Mouse (Mus musculus): Measurements from ENCODE around the gene Nlgn2. TPM values are rescaled to one million over a fixed set of nuclear protein-coding genes. Genes with fewer than 3 reads are reported as not detected.

Nlgn2 gene
- polyA plus RNA-seq, 1 experiment from 2014 or later: 20.9 TPM

DNA sequence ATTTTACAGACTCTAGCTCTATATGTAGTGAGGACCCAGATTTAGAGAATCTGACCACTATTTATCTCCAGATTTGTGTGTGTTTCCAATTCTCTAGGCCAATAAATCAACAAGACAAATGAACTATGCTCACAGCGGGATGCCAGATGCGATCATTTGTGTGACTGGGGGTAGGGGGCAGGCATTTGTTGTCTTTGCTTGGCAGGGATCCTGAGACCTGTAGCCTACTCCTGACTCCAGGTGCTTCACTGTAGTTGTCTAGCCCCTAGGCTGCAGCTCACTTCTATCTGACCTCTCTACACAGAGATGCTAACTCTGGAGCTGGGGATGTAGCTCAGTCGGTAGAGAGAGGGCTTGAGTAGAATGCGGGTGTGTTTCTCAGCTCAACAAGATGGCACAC is 55.8 kb downstream of the Nlgn2 start:
- H3K9ac ChIP-seq (replicated peaks): no peak overlapping the region
- WGBS: 41% methylated on average over 4 of the region's 4 CpGs
- H3K4me3 ChIP-seq: no peak overlapping the region
- no peaks in the 10 kb centered on the region for H3K9me3 ChIP-seq
- H3K36me3 ChIP-seq: peaks cover 6% of the 10 kb centered on the region
- H3K27ac ChIP-seq (replicated peaks): no peak overlapping the region
- H3K4me2 ChIP-seq (replicated peaks): no peak overlapping the region
- H3K4me1 ChIP-seq: no peaks in the 10 kb centered on the region
- H3K27me3 ChIP-seq: no peaks in the 10 kb centered on the region
- no peak for ATAC-seq (replicated peaks)

DNA sequence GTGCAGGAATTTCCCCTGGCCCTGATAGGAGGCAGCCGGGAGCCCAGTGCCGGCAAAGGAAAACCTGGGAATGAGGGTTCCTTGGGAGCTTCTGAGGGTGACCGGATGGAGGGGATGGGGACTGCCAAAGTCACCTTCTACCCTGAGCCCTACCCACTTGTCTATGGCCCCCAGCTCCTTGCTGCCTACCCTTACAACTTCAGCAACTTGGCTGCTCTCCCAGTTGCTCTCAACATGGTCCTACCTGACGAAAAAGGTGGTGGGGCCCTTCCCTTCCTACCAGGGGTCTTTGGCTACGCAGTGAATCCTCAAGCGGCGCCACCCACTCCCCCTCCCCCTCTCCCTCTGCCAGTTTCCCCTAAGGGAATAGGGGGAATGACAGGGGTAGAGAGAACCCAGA is 58.6 kb downstream of the Nlgn2 start:
- Histone ChIP-seq H3K36me3 (peaks cover 8% of the 10 kb centered on the region), H3K4me2 (replicated peaks) (no peak overlapping the region), H3K27ac (replicated peaks) (no peak overlapping the region), H3K27me3 (no peaks in the 10 kb centered on the region), H3K4me1 (no peaks in the 10 kb centered on the region), H3K9ac (replicated peaks) (no peak overlapping the region), H3K4me3 (no peak overlapping the region), H3K9me3 (no peaks in the 10 kb centered on the region)
- WGBS: 59% methylated on average over 7 of the region's 7 CpGs
- no peak for ATAC-seq (replicated peaks)

DNA sequence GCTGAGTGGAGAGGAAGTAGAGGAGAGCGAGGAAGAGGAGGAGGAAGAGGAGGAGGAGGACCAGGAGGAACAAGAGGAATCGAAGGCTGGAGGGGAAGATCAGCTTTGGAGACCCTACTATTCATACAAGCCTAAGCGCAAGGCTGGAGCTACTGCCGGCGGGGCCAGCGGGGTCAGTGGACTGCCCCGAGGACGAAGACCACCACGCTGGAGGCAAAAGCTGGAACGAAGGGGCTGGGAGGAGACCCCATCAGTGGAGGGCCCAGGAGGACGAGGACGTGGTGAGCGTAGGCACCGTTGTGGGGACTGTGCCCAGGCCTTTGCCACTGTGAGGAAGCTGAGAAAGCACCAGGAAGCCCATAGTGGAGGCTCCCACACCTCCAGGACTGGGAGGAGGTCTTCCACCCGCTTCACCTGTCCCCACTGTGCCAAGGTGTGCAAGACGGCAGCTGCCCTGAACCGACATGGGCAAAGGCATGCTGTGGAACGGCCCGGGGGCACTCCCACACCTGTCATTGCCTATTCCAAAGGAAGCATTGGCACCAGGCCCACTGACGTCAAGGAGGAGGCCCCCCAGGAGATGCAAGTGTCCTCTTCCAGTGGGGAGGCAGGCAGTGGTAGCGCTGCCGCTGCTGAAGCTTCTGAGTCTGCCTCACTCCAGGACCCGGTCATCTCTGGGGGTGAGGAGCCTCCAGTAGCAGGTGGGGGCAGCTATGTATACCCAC is 59.2 kb downstream of the Nlgn2 start:
- Histone ChIP-seq H3K27ac (replicated peaks) (no peak overlapping the region), H3K4me3 (no peak overlapping the region), H3K27me3 (no peaks in the 10 kb centered on the region), H3K4me2 (replicated peaks) (no peak overlapping the region), H3K9ac (replicated peaks) (no peak overlapping the region), H3K4me1 (no peaks in the 10 kb centered on the region), H3K36me3 (peaks cover 8% of the 10 kb centered on the region), H3K9me3 (no peaks in the 10 kb centered on the region)
- 71% methylated on average over 23 of the region's 23 CpGs for WGBS
- no peak for ATAC-seq (replicated peaks)

DNA sequence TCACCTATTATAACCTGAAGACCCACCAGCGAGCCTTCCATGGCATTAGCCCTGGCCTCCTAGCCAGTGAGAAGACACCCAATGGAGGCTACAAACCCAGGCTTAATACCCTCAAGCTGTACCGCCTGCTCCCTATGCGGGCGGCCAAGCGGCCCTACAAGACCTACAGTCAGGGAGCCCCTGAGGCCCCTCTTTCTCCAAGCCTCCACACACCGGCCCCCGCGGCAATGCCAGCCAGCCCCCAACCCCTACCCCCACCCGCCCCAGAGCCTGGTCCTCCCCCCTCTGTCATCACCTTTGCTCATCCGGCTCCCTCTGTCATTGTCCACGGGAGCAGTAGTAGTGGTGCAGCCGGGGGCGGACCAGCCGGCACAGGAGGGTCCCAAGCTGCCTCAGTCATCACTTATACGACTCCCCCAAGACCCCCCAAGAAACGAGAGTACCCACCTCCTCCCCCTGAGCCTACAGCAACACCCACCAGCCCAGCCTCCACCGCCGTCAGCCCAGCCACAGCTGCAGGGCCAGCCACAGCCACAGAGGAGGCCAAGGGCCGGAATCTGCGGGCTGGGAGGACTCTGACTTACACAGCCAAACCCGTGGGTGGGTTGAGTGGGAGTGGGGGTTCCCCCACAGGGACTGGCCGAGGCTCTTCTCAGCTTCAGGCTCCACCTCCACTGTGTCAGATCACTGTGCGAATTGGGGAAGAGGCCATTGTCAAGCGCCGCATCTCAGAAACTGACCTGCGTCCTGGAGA is 59.9 kb downstream of the Nlgn2 start:
- 65% methylated on average over 26 of the region's 26 CpGs for WGBS
- Histone ChIP-seq H3K27me3 (no peaks in the 10 kb centered on the region), H3K9ac (replicated peaks) (no peak overlapping the region), H3K4me3 (no peak overlapping the region), H3K4me1 (no peaks in the 10 kb centered on the region), H3K4me2 (replicated peaks) (no peak overlapping the region), H3K27ac (replicated peaks) (no peak overlapping the region), H3K9me3 (no peaks in the 10 kb centered on the region), H3K36me3 (peaks cover 8% of the 10 kb centered on the region)
- 0 out of 2 replicates have a peak, but pooled peaks have one; percentile 41 for ATAC-seq (replicated peaks)

DNA sequence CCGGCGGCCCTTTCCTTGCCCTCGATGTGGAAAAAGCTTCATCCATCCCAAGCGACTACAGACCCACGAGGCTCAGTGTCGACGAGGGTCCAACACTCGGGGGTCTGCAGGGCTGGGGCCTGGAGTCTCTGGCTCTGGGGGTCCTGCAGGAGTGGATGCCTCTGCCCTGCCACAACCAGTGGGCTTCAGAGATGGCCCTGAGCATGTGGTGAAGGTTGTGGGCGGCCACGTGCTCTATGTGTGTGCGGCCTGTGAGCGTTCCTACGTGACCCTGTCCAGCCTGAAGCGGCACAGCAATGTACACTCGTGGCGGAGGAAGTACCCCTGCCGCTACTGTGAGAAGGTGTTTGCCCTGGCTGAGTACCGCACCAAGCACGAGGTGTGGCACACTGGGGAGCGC is 61.1 kb downstream of the Nlgn2 start:
- no peak for ATAC-seq (replicated peaks)
- peaks cover 8% of the 10 kb centered on the region for H3K36me3 ChIP-seq
- 89% methylated on average over 20 of the region's 20 CpGs for WGBS

DNA sequence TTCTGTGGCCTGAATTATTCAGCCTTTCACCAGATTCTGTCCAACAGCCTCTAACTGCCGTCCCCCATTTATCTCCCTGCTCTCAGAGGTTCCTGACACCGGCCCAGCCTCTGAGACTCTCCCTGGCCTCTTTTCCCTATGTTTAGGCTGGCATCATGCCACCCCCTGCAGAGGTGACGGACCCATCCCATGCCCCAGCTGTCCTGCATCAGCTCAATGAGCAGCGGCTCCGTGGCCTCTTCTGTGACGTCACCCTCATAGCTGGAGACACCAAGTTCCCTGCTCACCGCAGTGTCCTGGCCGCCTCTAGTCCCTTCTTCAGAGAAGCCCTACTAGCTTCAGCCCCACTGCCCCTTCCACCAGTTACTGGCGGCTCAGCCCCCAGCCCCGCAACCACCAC is 61.9 kb downstream of the Nlgn2 start:
- H3K27me3 ChIP-seq: no peaks in the 10 kb centered on the region
- peaks cover 8% of the 10 kb centered on the region for H3K36me3 ChIP-seq
- no peaks in the 10 kb centered on the region for H3K9me3 ChIP-seq
- no peak for ATAC-seq (replicated peaks)
- WGBS: 76% methylated on average over 10 of the region's 10 CpGs
- H3K9ac ChIP-seq (replicated peaks): no peak overlapping the region
- H3K4me3 ChIP-seq: no peak overlapping the region
- no peaks in the 10 kb centered on the region for H3K4me1 ChIP-seq
- no peak overlapping the region for H3K4me2 ChIP-seq (replicated peaks)
- no peak overlapping the region for H3K27ac ChIP-seq (replicated peaks)

More for the DNA sequence above, 61.1 kb downstream of the Nlgn2 start:
- Histone ChIP-seq H3K27ac (replicated peaks) (no peak overlapping the region), H3K4me1 (no peaks in the 10 kb centered on the region), H3K4me2 (replicated peaks) (no peak overlapping the region), H3K27me3 (no peaks in the 10 kb centered on the region), H3K9ac (replicated peaks) (no peak overlapping the region), H3K4me3 (no peak overlapping the region), H3K9me3 (no peaks in the 10 kb centered on the region)

DNA sequence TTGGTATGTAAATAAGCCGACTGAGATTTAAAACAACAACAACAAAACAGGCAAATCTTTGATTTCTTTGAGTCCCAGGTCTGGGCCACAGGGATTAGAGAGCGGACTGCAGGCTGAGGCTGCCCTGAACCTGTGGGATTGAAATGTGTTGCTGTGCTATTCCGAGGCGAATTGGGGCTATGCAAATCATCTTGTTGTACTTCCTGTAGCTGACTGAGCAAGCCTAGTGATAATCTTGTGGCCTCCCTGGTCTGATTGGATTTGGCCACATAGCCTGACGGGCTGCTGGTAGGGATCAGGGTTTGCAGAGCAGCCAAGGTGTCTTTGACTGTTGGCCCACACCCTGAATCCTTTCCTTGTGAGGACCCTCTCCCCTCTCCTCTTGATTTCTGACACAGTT is 62.6 kb downstream of the Nlgn2 start:
- H3K27ac ChIP-seq (replicated peaks): no peak overlapping the region
- peaks cover 8% of the 10 kb centered on the region for H3K36me3 ChIP-seq
- ATAC-seq (replicated peaks): no peak
- H3K4me1 ChIP-seq: no peaks in the 10 kb centered on the region
- WGBS: 56% methylated on average over 5 of the region's 5 CpGs
- no peak overlapping the region for H3K4me2 ChIP-seq (replicated peaks)
- no peaks in the 10 kb centered on the region for H3K9me3 ChIP-seq
- no peaks in the 10 kb centered on the region for H3K27me3 ChIP-seq
- H3K9ac ChIP-seq (replicated peaks): no peak overlapping the region
- no peak overlapping the region for H3K4me3 ChIP-seq

Small RNA genes lying within 50 kb of the gene (microRNA-seq; reads per million reads assigned to microRNA genes)
- not detected for gene Mir6924

Other genes starting within 250 kb of the Nlgn2 start
- gene Atp1b2, start 231.8 kb downstream of the Nlgn2 start, polyA plus RNA-seq (2015; fragmentation: Nextera tagmentation; extraction: Ambion mirVana): 22.2 and 25.9 TPM in 2 replicates
- not detected in 2 replicates for gene Shbg, start 219.9 kb downstream of the Nlgn2 start, polyA plus RNA-seq (2015; fragmentation: Nextera tagmentation; extraction: Ambion mirVana)
- 22.9 and 25.2 TPM in 2 replicates for gene Sat2, start 215.8 kb downstream of the Nlgn2 start, polyA plus RNA-seq (2015; fragmentation: Nextera tagmentation; extraction: Ambion mirVana)
- 41.0 and 46.1 TPM in 2 replicates for gene Fxr2, start 204.8 kb downstream of the Nlgn2 start, polyA plus RNA-seq (2015; fragmentation: Nextera tagmentation; extraction: Ambion mirVana)
- not detected in 2 replicates for gene Sox15, start 182.5 kb downstream of the Nlgn2 start, polyA plus RNA-seq (2015; fragmentation: Nextera tagmentation; extraction: Ambion mirVana)
- gene Mpdu1, start 175.1 kb downstream of the Nlgn2 start, polyA plus RNA-seq (2015; fragmentation: Nextera tagmentation; extraction: Ambion mirVana): 89.1 and 91.0 TPM in 2 replicates
- gene Cd68, start 171.6 kb downstream of the Nlgn2 start, polyA plus RNA-seq (2015; fragmentation: Nextera tagmentation; extraction: Ambion mirVana): 6.7 and 7.7 TPM in 2 replicates
- gene Eif4a1, start 165.4 kb downstream of the Nlgn2 start, polyA plus RNA-seq (2015; fragmentation: Nextera tagmentation; extraction: Ambion mirVana): 547 and 583 TPM in 2 replicates
- gene Senp3, start 155.7 kb downstream of the Nlgn2 start, polyA plus RNA-seq (2015; fragmentation: Nextera tagmentation; extraction: Ambion mirVana): 89.2 and 102 TPM in 2 replicates
- 0.38 TPM in 1 of 2 replicates, not detected in the other for gene Tnfsf13, start 152.0 kb downstream of the Nlgn2 start, polyA plus RNA-seq (2015; fragmentation: Nextera tagmentation; extraction: Ambion mirVana)
- gene Tnfsf12, start 141.9 kb downstream of the Nlgn2 start, polyA plus RNA-seq (2015; fragmentation: Nextera tagmentation; extraction: Ambion mirVana): 1.6 TPM in 2 replicates
- gene Tnfsfm13, start 141.7 kb downstream of the Nlgn2 start, polyA plus RNA-seq (2015; fragmentation: Nextera tagmentation; extraction: Ambion mirVana): 1.0 and 1.1 TPM in 2 replicates
- gene Polr2a, start 79.1 kb downstream of the Nlgn2 start, polyA plus RNA-seq (2015; fragmentation: Nextera tagmentation; extraction: Ambion mirVana): 17.5 and 19.2 TPM in 2 replicates
- 0.28 and 0.56 TPM in 2 replicates for gene Slc35g3, start 75.8 kb downstream of the Nlgn2 start, polyA plus RNA-seq (2015; fragmentation: Nextera tagmentation; extraction: Ambion mirVana)
- 2.8 and 3.2 TPM in 2 replicates for gene Zbtb4, start 71.9 kb downstream of the Nlgn2 start, polyA plus RNA-seq (2015; fragmentation: Nextera tagmentation; extraction: Ambion mirVana)
- 1.2 and 1.4 TPM in 2 replicates for gene Chrnb1, start 41.8 kb downstream of the Nlgn2 start, polyA plus RNA-seq (2015; fragmentation: Nextera tagmentation; extraction: Ambion mirVana)
- 6.2 and 6.7 TPM in 2 replicates for gene Fgf11, start 35.9 kb downstream of the Nlgn2 start, polyA plus RNA-seq (2015; fragmentation: Nextera tagmentation; extraction: Ambion mirVana)
- gene Tmem102, start 32.2 kb downstream of the Nlgn2 start, polyA plus RNA-seq (2015; fragmentation: Nextera tagmentation; extraction: Ambion mirVana): 0.61 and 0.98 TPM in 2 replicates
- gene Gm39566, start 22.5 kb downstream of the Nlgn2 start, polyA plus RNA-seq (2015; fragmentation: Nextera tagmentation; extraction: Ambion mirVana): not detected in 2 replicates
- not detected in 2 replicates for gene Spem2, start 19.3 kb downstream of the Nlgn2 start, polyA plus RNA-seq (2015; fragmentation: Nextera tagmentation; extraction: Ambion mirVana)
- gene Spem1, start 15.6 kb downstream of the Nlgn2 start, polyA plus RNA-seq (2015; fragmentation: Nextera tagmentation; extraction: Ambion mirVana): 0.33 and 0.36 TPM in 2 replicates
- 333 and 335 TPM in 2 replicates for gene Tmem256, start 730 bp upstream of the Nlgn2 start, polyA plus RNA-seq (2015; fragmentation: Nextera tagmentation; extraction: Ambion mirVana)
- 51.0 and 51.2 TPM in 2 replicates for gene Plscr3, start 8.6 kb upstream of the Nlgn2 start, polyA plus RNA-seq (2015; fragmentation: Nextera tagmentation; extraction: Ambion mirVana)
- 0.27 and 0.36 TPM in 2 replicates for gene Tnk1, start 20.9 kb upstream of the Nlgn2 start, polyA plus RNA-seq (2015; fragmentation: Nextera tagmentation; extraction: Ambion mirVana)
- gene Tmem95, start 40.2 kb upstream of the Nlgn2 start, polyA plus RNA-seq (2015; fragmentation: Nextera tagmentation; extraction: Ambion mirVana): not detected in 2 replicates
- gene Kctd11, start 43.6 kb upstream of the Nlgn2 start, polyA plus RNA-seq (2015; fragmentation: Nextera tagmentation; extraction: Ambion mirVana): 1.2 and 1.3 TPM in 2 replicates
- 0.48 and 0.51 TPM in 2 replicates for gene Acap1, start 57.8 kb upstream of the Nlgn2 start, polyA plus RNA-seq (2015; fragmentation: Nextera tagmentation; extraction: Ambion mirVana)
- 19.9 and 20.7 TPM in 2 replicates for gene 2810408A11Rik, start 63.2 kb upstream of the Nlgn2 start, polyA plus RNA-seq (2015; fragmentation: Nextera tagmentation; extraction: Ambion mirVana)
- 18.5 and 23.0 TPM in 2 replicates for gene Neurl4, start 63.3 kb upstream of the Nlgn2 start, polyA plus RNA-seq (2015; fragmentation: Nextera tagmentation; extraction: Ambion mirVana)
- 79.6 and 92.2 TPM in 2 replicates for gene Gps2, start 76.1 kb upstream of the Nlgn2 start, polyA plus RNA-seq (2015; fragmentation: Nextera tagmentation; extraction: Ambion mirVana)
- gene Eif5a, start 84.2 kb upstream of the Nlgn2 start, polyA plus RNA-seq (2015; fragmentation: Nextera tagmentation; extraction: Ambion mirVana): 1,167 and 1,257 TPM in 2 replicates
- 5.6 and 5.8 TPM in 2 replicates for gene Ybx2, start 98.0 kb upstream of the Nlgn2 start, polyA plus RNA-seq (2015; fragmentation: Nextera tagmentation; extraction: Ambion mirVana)
- gene Slc2a4, start 110.4 kb upstream of the Nlgn2 start, polyA plus RNA-seq (2015; fragmentation: Nextera tagmentation; extraction: Ambion mirVana): 6.4 and 7.5 TPM in 2 replicates
- gene Cldn7, start 127.0 kb upstream of the Nlgn2 start, polyA plus RNA-seq (2015; fragmentation: Nextera tagmentation; extraction: Ambion mirVana): 0.28 and 0.56 TPM in 2 replicates
- 18.4 and 20.8 TPM in 2 replicates for gene Ctdnep1, start 143.4 kb upstream of the Nlgn2 start, polyA plus RNA-seq (2015; fragmentation: Nextera tagmentation; extraction: Ambion mirVana)
- 170 and 171 TPM in 2 replicates for gene Elp5, start 144.7 kb upstream of the Nlgn2 start, polyA plus RNA-seq (2015; fragmentation: Nextera tagmentation; extraction: Ambion mirVana)
- 610 and 626 TPM in 2 replicates for gene Gabarap, start 153.4 kb upstream of the Nlgn2 start, polyA plus RNA-seq (2015; fragmentation: Nextera tagmentation; extraction: Ambion mirVana)
- 71.5 and 75.6 TPM in 2 replicates for gene Phf23, start 158.0 kb upstream of the Nlgn2 start, polyA plus RNA-seq (2015; fragmentation: Nextera tagmentation; extraction: Ambion mirVana)
- gene Dvl2, start 162.8 kb upstream of the Nlgn2 start, polyA plus RNA-seq (2015; fragmentation: Nextera tagmentation; extraction: Ambion mirVana): 35.3 and 37.5 TPM in 2 replicates
- 57.0 and 60.7 TPM in 2 replicates for gene Acadvl, start 177.6 kb upstream of the Nlgn2 start, polyA plus RNA-seq (2015; fragmentation: Nextera tagmentation; extraction: Ambion mirVana)
- 27.8 and 29.8 TPM in 2 replicates for gene Dlg4, start 179.2 kb upstream of the Nlgn2 start, polyA plus RNA-seq (2015; fragmentation: Nextera tagmentation; extraction: Ambion mirVana)
- gene Asgr1, start 216.3 kb upstream of the Nlgn2 start, polyA plus RNA-seq (2015; fragmentation: Nextera tagmentation; extraction: Ambion mirVana): 1.8 and 2.0 TPM in 2 replicates

Data from forebrain, embryonic 15.5 days (tissue).